Mouse (Mus musculus): ENCODE data around the gene Nfil3.

DNA sequence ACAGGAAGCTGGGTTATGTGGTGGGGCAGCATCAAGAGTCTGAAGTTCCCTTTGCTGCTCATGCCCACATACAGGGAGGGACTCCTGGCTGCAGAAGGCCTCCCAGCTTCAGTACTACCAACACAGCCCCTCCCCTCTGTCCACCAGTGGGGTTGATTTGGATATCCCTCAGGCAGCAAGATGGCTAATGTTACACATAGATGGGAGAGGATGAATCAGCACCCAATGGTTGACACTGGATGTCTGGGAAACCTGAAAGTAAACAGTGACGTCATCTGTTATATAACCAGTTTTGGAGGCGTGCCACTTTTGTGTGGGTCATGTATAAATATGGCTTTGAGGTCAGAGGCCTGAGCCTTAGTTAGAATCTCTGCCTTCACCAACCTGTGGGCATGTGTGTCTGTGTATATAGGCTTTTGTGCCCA lies 20.6 kb upstream of the Nfil3 start:
- TF ChIP-seq CTCF (conservative IDR thresholded peaks at IDR 0.05; ENCODE audit: insufficient read depth, insufficient read length, low read depth, low read length) = no peak
- TF ChIP-seq POLR2A (IDR thresholded peaks at IDR 0.05; ENCODE audit: low read depth, low read length) = no peak

Data from kidney, adult 2 months (tissue).